Mouse (Mus musculus): ENCODE results near the gene Psap. TPM values are rescaled to one million over a fixed set of nuclear protein-coding genes. Genes with fewer than 3 reads are reported as not detected.

The Psap gene
- polyA plus RNA-seq, 1 experiment from 2014 or later = 75.2 TPM

- no peaks in the 10 kb centered on the region for H3K36me3 ChIP-seq
- WGBS = under 1% methylated on average over 37 of the region's 37 CpGs
- peak; percentile 90 for DNase-seq (ENCODE audit: low spot score)
- peak within 1 kb of the TSS; percentile 59 for H3K4me3 ChIP-seq
- no peaks in the 10 kb centered on the region for H3K9me3 ChIP-seq
- peak within 1 kb of the TSS; percentile 85 for H3K27ac ChIP-seq
- H3K27me3 ChIP-seq (ENCODE audit: insufficient read depth, poor library complexity, severe bottlenecking) = peaks cover 13% of the 10 kb centered on the region; the same call in 1 of the 2 replicates
- H3K4me1 ChIP-seq = peaks cover 63% of the 10 kb centered on the region
Observed at GRCm38 (mm10) chr10:60346701-60347405, 69.4 kb downstream of the Psap start, which contains the start of gene Vsir. Gene Vsir (plus strand): TSS chr10:60346851.

GRCm38 (mm10) chr10:60347768-60348610 lies 70.6 kb downstream of the Psap start:
- peak overlapping the region; percentile 54; the same call in 1 of the 2 replicates for H3K27ac ChIP-seq
- peaks cover 73% of the 10 kb centered on the region for H3K4me1 ChIP-seq
- 20% methylated on average over 9 of the region's 9 CpGs for WGBS
- no peak for DNase-seq (ENCODE audit: low spot score)
- H3K36me3 ChIP-seq = no peaks in the 10 kb centered on the region
- peaks cover 13% of the 10 kb centered on the region; the same call in 1 of the 2 replicates for H3K27me3 ChIP-seq (ENCODE audit: insufficient read depth, poor library complexity, severe bottlenecking)
- H3K4me3 ChIP-seq = peak overlapping the region; percentile 59; the same call in 1 of the 2 replicates
- no peaks in the 10 kb centered on the region for H3K9me3 ChIP-seq

GRCm38 (mm10) chr10:60349056-60349455 lies 71.6 kb downstream of the Psap start:
- Histone ChIP-seq H3K4me3 (no peak overlapping the region), H3K9me3 (no peaks in the 10 kb centered on the region), H3K4me1 (peaks cover 74% of the 10 kb centered on the region), H3K36me3 (no peaks in the 10 kb centered on the region), H3K27ac (peak overlapping the region; percentile 26; the same call in 1 of the 2 replicates), H3K27me3 (ENCODE audit: insufficient read depth, poor library complexity, severe bottlenecking) (peaks cover 13% of the 10 kb centered on the region; the same call in 1 of the 2 replicates)
- WGBS = 34% methylated on average over 6 of the region's 6 CpGs
- DNase-seq (ENCODE audit: low spot score) = no peak

GRCm38 (mm10) chr10:60349644-60350043 lies 72.2 kb downstream of the Psap start:
- Histone ChIP-seq H3K27me3 (ENCODE audit: insufficient read depth, poor library complexity, severe bottlenecking) (peaks cover 13% of the 10 kb centered on the region; the same call in 1 of the 2 replicates), H3K27ac (no peak overlapping the region), H3K4me1 (peaks cover 78% of the 10 kb centered on the region), H3K4me3 (no peak overlapping the region), H3K9me3 (no peaks in the 10 kb centered on the region), H3K36me3 (no peaks in the 10 kb centered on the region)
- WGBS = 80% methylated on average over 5 of the region's 5 CpGs
- DNase-seq (ENCODE audit: low spot score) = no peak

GRCm38 (mm10) chr10:60350077-60350804 lies 72.8 kb downstream of the Psap start:
- no peak overlapping the region for H3K27ac ChIP-seq

GRCm38 (mm10) chr10:60350805-60351167 lies 73.4 kb downstream of the Psap start:
- Histone ChIP-seq H3K4me3 (peak overlapping the region; percentile 40), H3K9me3 (no peaks in the 10 kb centered on the region), H3K36me3 (no peaks in the 10 kb centered on the region), H3K4me1 (peaks cover 89% of the 10 kb centered on the region), H3K27ac (peak overlapping the region; percentile 74), H3K27me3 (ENCODE audit: insufficient read depth, poor library complexity, severe bottlenecking) (peaks cover 13% of the 10 kb centered on the region; the same call in 1 of the 2 replicates)
- peak; percentile 88 for DNase-seq (ENCODE audit: low spot score)
- WGBS = 39% methylated on average over 3 of the region's 3 CpGs

More at GRCm38 (mm10) chr10:60350077-60350804, 72.8 kb downstream of the Psap start:
- Histone ChIP-seq H3K9me3 (no peaks in the 10 kb centered on the region), H3K27me3 (ENCODE audit: insufficient read depth, poor library complexity, severe bottlenecking) (peaks cover 13% of the 10 kb centered on the region; the same call in 1 of the 2 replicates), H3K4me1 (peaks cover 84% of the 10 kb centered on the region), H3K36me3 (no peaks in the 10 kb centered on the region), H3K4me3 (peak overlapping the region; percentile 40)
- 49% methylated on average over 5 of the region's 5 CpGs for WGBS
- no peak for DNase-seq (ENCODE audit: low spot score)

- Histone ChIP-seq H3K4me1 (peaks cover 88% of the 10 kb centered on the region), H3K27ac (peak overlapping the region; percentile 74), H3K27me3 (ENCODE audit: insufficient read depth, poor library complexity, severe bottlenecking) (peaks cover 13% of the 10 kb centered on the region; the same call in 1 of the 2 replicates), H3K4me3 (no peak overlapping the region), H3K36me3 (no peaks in the 10 kb centered on the region), H3K9me3 (no peaks in the 10 kb centered on the region)
- WGBS = 33% methylated on average over 3 of the region's 3 CpGs
- no peak for DNase-seq (ENCODE audit: low spot score)
Observed at GRCm38 (mm10) chr10:60351248-60351647, 73.8 kb downstream of the Psap start.

GRCm38 (mm10) chr10:60351761-60352455 lies 74.5 kb downstream of the Psap start:
- Histone ChIP-seq H3K4me1 (peaks cover 81% of the 10 kb centered on the region), H3K27me3 (ENCODE audit: insufficient read depth, poor library complexity, severe bottlenecking) (peaks cover 13% of the 10 kb centered on the region; the same call in 1 of the 2 replicates), H3K9me3 (no peaks in the 10 kb centered on the region), H3K27ac (peak overlapping the region; percentile 74), H3K4me3 (no peak overlapping the region), H3K36me3 (no peaks in the 10 kb centered on the region)
- peak; percentile 84 for DNase-seq (ENCODE audit: low spot score)
- WGBS = 31% methylated on average over 7 of the region's 7 CpGs

Other genes with a start within 250 kb of the Psap start
- 0.65 and 0.85 TPM in 2 replicates for gene Spock2, start 171.4 kb upstream of the Psap start, polyA plus RNA-seq (2016; fragmentation: Nextera tagmentation; extraction: Ambion mirVana)
- gene Chst3, start 58.4 kb upstream of the Psap start, polyA plus RNA-seq (2016; fragmentation: Nextera tagmentation; extraction: Ambion mirVana) = 0.51 and 0.89 TPM in 2 replicates
- 1.4 and 2.2 TPM in 2 replicates for gene Vsir, start 69.2 kb downstream of the Psap start, polyA plus RNA-seq (2016; fragmentation: Nextera tagmentation; extraction: Ambion mirVana)
- gene Gm17455, start 122.1 kb downstream of the Psap start, polyA plus RNA-seq (2016; fragmentation: Nextera tagmentation; extraction: Ambion mirVana) = 0.59 and 0.89 TPM in 2 replicates